Mouse (Mus musculus): ENCODE results near the gene Aftph.

Aftph gene

DNA sequence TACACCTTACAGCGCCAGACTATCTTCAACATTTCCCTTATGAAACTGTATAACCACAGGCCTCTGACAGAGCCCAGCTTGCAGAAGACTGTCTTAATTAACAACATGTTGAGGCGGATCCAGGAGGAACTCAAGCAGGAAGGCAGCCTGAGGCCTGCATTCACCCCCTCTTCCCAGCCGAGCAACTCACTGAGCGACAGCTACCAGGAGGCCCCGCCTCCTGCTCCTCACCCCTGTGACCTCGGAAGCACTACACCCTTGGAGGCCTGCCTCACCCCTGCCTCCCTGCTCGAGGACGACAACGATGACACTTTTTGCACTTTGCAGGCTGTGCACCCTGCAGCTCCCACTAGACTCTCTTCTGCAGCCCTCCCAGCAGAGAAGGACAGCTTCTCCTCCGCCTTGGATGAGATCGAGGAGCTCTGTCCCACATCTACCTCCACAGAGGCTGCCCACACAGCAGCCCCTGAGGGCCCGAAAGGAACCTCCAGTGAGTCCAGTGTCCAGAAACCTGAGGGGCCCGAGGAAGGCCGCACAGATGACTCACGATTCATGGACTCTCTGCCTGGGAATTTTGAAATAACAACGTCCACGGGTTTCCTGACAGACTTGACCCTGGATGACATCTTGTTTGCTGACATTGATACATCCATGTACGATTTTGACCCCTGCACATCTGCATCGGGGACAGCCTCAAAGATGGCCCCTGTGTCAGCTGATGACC, 93.3 kb downstream of the Aftph start:
- no peak for DNase-seq (ENCODE audit: low read depth)

DNA sequence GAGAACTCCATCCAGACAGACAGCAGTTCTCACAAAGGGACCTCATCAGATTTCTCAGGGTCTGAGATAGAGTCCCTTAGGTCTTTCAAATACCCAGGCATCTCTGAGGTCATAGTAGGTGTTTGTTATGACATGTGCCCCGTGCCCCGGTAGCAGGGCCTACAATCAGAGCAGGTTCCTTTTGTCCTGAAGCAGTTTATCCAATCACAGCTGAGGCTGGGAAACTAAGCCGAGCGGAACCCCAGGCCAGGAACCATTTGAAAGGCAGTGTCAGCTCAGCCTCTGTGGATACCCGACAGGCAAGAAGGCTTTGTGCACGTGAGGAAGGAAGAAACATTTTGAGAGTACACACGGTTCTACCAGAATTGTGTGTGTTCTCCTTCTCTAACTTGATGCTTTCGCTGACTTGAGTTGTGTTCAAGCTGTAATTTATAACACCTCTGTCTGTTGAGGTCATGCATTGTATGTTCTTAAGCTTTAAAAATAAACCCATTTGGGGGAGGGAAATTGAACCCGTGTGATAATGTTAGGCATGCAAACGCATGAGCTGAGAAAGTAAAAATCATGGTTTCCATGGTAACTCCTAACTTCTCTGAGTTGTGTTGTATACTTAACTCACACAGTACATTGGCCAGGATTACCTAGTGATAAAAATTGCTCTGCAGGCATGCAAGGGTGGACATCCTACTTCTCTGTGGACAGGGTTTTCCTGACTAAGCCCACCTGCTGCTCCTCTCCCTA, 94.2 kb downstream of the Aftph start:
- DNase-seq (ENCODE audit: low read depth), result no peak

DNA sequence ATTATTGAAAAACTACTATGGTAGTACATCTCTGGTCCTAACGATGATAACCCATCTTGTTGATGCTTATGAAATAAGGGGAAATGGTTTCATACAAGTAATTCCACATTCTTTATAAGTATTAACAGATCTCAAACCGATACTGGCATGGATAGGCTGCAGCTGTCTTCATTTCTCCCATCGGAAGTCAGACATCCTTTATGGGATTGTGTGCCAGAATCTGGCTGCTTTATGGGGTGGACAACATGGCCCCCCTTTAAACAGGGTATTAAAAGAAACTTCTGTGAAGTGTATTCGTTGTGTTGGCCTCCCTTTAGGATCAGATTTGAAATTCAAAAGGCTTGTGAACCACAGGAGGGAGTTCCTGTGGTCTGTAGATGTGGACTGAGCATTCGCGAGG, 95.2 kb downstream of the Aftph start:
- no peak for DNase-seq (ENCODE audit: low read depth)

DNA sequence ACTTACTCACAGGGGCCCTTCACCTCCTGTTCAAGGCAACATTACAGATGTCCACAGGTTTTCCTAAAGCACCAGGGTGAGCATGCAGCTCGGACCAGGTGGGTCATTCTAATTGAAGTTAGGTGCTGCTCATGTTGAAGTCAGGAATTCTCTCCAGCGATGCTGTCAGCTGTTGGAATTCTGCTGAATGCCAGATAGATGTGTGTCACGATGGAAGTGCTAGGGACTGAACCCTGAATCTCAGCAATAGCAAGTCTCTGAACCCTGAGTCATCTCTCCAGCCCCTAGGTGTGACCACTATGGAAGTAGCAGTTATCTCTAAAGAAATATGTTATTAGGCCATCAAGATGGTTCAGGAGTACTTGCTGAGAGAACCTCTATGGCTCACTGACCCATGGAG, 95.9 kb downstream of the Aftph start:
- DNase-seq (ENCODE audit: low read depth), result no peak

DNA sequence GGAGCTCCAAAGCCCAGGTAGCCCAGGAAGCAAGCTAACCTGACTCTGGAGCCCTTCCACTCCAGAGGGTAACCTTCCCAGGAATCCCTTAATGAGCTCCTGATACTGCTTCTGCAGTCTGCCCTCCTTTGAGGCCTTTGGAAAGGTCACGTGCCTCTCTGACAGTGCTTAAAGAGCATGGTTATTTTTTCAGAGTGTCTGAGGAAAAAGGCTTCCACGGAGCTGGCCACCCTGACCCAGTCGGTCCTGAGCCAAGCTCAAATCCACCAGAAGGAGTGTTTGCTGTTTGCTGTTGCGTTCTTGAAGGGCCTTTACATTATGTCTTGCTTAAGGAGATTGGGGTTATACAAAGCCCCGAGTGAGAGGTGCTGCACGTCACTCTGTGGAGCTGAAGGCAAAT, 96.5 kb downstream of the Aftph start:
- DNase-seq (ENCODE audit: low read depth), result no peak

DNA sequence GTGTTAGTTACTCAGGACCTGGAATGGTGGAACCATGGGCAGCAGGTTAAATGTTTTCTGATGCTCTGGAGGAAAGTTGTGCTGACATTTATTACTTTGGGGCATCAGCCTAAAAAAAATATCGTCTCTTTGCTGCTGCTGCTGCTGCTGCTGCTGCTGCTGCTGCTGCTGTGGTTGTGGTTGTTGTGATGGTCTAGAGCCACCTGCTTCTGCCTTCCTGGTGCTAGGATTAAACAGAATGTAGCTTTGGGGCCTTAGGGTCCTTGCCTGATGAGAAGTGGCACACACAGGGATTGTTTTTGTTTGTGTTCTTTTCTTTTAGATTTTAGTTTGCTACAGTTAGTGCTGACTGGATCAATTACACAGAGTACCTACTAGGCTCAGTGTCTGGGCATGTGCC, 97.2 kb downstream of the Aftph start:
- no peak for DNase-seq (ENCODE audit: low read depth)

DNA sequence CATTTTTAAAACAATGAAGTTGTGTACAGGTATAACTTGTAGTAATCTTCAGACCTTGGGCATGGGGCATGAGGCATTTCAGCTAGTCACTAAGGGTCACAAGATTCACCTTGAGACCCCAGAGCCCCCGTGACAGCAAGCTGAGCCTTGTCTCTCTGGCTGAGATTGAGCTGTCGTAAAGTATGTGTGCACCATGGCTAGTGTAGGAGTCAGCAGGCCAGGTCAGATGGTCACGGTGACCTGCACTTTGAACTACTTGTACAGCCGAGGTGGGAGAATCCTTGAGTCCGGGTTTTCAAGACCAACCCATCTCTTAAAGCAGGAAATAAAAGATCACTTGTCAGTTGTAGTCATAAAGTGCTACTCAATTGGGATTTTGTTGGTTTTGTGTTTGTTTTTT, 98.2 kb downstream of the Aftph start:
- no peak for DNase-seq (ENCODE audit: low read depth)

DNA sequence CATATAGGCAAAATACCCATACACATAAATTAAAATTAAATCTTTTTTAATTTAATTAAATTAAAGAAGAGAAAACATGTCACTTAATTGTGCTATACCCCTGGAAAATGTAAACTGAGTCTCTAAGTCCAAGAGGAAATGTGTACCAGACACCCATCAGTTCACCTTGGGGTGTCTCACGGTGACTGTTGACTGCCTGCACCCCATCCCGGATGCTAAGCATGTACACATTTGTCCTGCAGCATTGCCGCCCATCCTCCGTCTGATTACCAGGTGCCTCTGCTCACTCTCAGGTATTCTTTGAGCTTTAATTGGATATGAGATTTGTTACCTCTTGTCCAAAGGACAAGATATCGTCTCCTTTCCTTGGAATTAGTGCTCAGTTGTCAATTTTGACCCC, 99.1 kb downstream of the Aftph start:
- DNase-seq (ENCODE audit: low read depth), result no peak

DNA sequence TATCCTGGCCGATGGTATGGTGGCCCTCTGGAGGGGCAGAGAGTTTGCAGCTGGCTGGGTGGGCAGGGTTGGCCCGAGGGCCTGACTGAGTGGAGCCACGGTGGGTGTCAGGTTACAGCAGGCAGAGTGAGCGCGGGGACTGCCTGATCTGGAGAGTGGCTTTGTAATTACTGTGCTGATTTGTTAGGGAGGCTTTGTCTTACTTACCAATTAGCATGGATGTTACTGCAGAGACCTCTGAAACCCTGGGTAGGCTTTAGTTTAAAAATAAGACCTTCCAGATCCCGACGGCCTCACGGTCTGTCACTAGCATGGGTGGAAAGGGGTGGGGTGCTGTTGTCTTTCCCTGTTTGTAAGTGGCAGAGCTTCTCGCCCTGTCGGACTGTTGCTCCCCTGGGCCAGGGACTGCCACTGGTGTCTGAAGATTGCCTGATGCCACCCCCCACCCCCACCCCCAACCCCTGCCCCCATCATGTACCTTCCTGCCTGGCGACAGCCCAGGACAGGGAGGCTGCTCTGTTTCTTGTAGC, 101.4 kb downstream of the Aftph start:
- DNase-seq (ENCODE audit: low read depth), result no peak

DNA sequence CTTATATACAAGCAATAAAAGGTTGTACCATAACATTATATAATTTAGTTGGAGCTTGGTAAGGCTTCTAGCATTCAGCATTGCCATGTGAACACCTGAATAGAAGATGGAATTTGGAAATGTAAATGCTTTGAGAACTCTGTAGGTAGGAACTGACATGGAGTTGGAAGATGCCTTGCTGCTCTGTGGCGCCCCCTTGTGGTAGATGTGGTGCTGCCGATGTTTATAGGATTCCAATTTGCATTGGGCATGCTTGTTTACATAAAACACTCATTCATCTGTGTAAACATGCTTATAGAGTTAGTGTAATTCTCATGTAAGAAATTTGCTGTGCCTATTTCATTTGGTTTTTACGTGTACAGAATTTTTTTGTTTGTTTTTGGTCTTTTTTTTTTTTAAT, 102.5 kb downstream of the Aftph start:
- DNase-seq (ENCODE audit: low read depth), result peak; percentile 83

DNA sequence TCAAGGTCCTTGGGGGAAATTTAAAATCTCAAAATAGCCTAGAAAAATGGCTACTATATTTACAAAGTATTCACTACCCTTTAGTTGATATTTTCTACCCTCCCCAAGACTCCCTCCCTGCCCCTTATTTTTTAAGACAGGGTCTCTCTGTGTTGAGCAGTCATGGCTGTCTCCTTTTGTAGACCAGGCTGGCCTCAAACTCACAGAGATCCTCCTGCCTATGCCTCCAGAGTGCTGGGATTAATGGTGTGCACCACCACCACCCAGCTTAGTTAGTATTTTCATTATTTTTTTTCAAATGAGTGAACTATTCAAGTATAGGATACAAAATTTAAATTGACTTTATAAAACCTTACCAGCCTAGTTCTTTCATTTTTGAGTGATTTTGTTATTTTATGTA, 104.3 kb downstream of the Aftph start:
- DNase-seq (ENCODE audit: low read depth), result no peak

DNA sequence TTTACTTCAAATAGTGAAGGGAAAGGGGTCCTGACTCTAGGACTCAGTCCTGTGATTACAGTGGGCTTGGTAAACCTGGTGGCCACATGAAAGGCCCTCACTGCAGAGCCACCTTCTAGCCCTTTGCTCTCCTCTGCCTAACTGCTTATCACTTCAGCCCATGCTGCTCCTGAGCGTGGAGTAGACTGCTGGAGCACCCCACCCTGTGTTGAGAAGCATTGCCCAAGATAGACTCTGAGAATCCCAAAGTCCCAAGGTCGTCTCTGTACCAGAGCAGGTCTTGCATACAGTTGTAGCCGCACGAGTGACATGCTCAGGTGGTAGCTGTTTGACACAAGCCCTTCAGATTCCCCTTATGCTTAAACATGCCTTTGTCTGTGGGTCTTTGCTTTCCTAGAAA, 105.3 kb downstream of the Aftph start:
- peak; percentile 66 for DNase-seq (ENCODE audit: low read depth)

DNA sequence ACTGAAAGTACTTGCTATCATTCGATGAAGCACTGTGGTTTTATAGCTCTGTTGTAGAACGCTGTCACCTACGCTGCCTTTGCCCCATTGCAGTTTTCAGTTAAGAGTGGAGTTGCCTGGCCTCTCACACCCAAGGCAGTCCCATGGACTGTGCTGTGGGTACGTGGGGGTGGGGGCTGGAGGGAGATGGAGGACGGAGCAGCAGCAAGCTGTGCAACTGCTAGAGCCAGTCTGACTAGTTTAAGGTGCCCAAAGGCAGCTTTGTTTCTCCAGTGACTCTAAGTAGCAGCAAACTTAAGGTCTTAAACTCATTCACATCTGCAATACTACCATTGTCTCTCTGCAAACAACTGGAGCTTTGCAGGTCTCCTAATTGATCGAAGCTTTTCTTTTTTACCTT, 105.7 kb downstream of the Aftph start:
- no peak for DNase-seq (ENCODE audit: low read depth)
